Mouse (Mus musculus) heart, postnatal 0 days (tissue): Measurements from ENCODE around the gene Il11ra1.

Experiments used
- CTCF ChIP-seq: IDR thresholded peaks from 2 replicates; pipeline ENCODE4 v1.5.1; 2016; ENCODE audit warnings: antibody characterized with exemption, control low read depth, low read depth
- EP300 ChIP-seq: IDR thresholded peaks from 2 replicates; pipeline ENCODE4 v1.6.1; 2016; ENCODE audit warnings: antibody characterized with exemption, low read depth

- TF ChIP-seq CTCF (no peak), EP300 (no peak)
Observed at GRCm38 (mm10) chr4:41715082-41715481, 15.3 kb downstream of the Il11ra1 start.
